Mouse (Mus musculus) lung, embryonic 15.5 days (tissue): ENCODE results near the gene Tmem184b. TPM values are rescaled to one million over a fixed set of nuclear protein-coding genes. Genes with fewer than 3 reads are reported as not detected.
A peak's percentile ranks its signal among the peaks of the same experiment; 100 is the strongest.

ENCODE experiments used
- ATAC-seq: fragments of 200-750 bp; cut with Nextera tagmentation; 2 replicates; pipeline ENCODE4 v1.8.0; 2017; ENCODE audit warnings: moderate number of reproducible peaks, borderline replicate concordance; ENCODE audit not compliant: low FRiP score, low TSS enrichment; ENCODE audit errors: extremely low read depth
- H3K27ac ChIP-seq: fragments of 300-500 bp; sonication (generic); 2 replicates; pipeline ENCODE4 v1.5.1; 2015; ENCODE audit warnings: moderate library complexity, mild to moderate bottlenecking, inconsistent platforms
- H3K27me3 ChIP-seq: fragments of 300-500 bp; sonication (generic); 2 replicates; pipeline ENCODE4 v1.6.1; 2015; ENCODE audit warnings: inconsistent platforms
- H3K36me3 ChIP-seq: fragments of 300-500 bp; sonication (generic); 2 replicates; pipeline ENCODE4 v1.6.1; 2015; ENCODE audit warnings: inconsistent platforms
- H3K4me1 ChIP-seq: fragments of 300-500 bp; sonication (generic); 2 replicates; pipeline ENCODE4 v1.6.1; 2015; ENCODE audit warnings: inconsistent platforms
- H3K4me2 ChIP-seq: fragments of 300-500 bp; sonication (generic); 2 replicates; pipeline ENCODE4 v1.6.1; 2015; ENCODE audit warnings: inconsistent platforms, mild to moderate bottlenecking, moderate library complexity
- H3K4me3 ChIP-seq: fragments of 300-500 bp; sonication (generic); 2 replicates; pipeline ENCODE4 v1.5.1; 2015; ENCODE audit warnings: mild to moderate bottlenecking, inconsistent platforms
- H3K9ac ChIP-seq: fragments of 300-500 bp; sonication (generic); 2 replicates; pipeline ENCODE4 v1.6.1; 2015; ENCODE audit warnings: inconsistent platforms
- H3K9me3 ChIP-seq: fragments of 300-500 bp; sonication (generic); 2 replicates; pipeline ENCODE4 v1.6.1; 2016; ENCODE audit warnings: inconsistent platforms
- WGBS: fragments of 180-500 bp; shearing (Covaris S2); methylation state at CpG from one replicate; pipeline ENCODE4 v1.1.7; 2015; 5-methylcytosine and 5-hydroxymethylcytosine counted together
- polyA plus RNA-seq: library from polyadenylated mRNA; unstranded; fragments of >200 nt; fragmentation: Nextera tagmentation; extraction: Ambion mirVana; gene quantifications from 2 replicates; pipeline ENCODE4 v1.2.1, GENCODE M21; 2015

Tmem184b gene
- polyA plus RNA-seq, 1 experiment from 2014 or later, result 76.5 TPM

- Histone ChIP-seq H3K27me3 (no peaks in the 10 kb centered on the region), H3K4me2 (peak overlapping the region; percentile 1; the same call in 1 of the 2 replicates), H3K4me1 (peaks cover 56% of the 10 kb centered on the region), H3K27ac (peak overlapping the region; percentile 81), H3K4me3 (no peak overlapping the region), H3K9ac (no peak overlapping the region), H3K36me3 (peaks cover 24% of the 10 kb centered on the region), H3K9me3 (no peaks in the 10 kb centered on the region)
- WGBS, result 3% methylated on average over 6 of the region's 6 CpGs
- peak; percentile 27; the same call in 1 of the 2 replicates for ATAC-seq
These were observed 43.4 kb downstream of the Tmem184b start for GRCm38 (mm10) chr15:79359954-79360353.

- no peaks in the 10 kb centered on the region for H3K27me3 ChIP-seq
- peaks cover 56% of the 10 kb centered on the region for H3K4me1 ChIP-seq
- WGBS, result 21% methylated on average over 12 of the region's 12 CpGs
- peak overlapping the region; percentile 93 for H3K27ac ChIP-seq
- peak overlapping the region; percentile 87 for H3K4me2 ChIP-seq
- H3K9ac ChIP-seq, result no peak overlapping the region
- H3K9me3 ChIP-seq, result no peaks in the 10 kb centered on the region
- peak overlapping the region; percentile 49 for H3K4me3 ChIP-seq
- ATAC-seq, result peak; percentile 7; the same call in 1 of the 2 replicates
- peaks cover 7% of the 10 kb centered on the region for H3K36me3 ChIP-seq
These were observed 45.2 kb downstream of the Tmem184b start for GRCm38 (mm10) chr15:79357974-79358690.

- peak overlapping the region; percentile 93 for H3K27ac ChIP-seq
- under 1% methylated on average over 77 of the region's 77 CpGs for WGBS
- H3K27me3 ChIP-seq, result no peaks in the 10 kb centered on the region
- H3K4me1 ChIP-seq, result peaks cover 64% of the 10 kb centered on the region
- peak overlapping the region; percentile 49 for H3K9ac ChIP-seq
- peak overlapping the region; percentile 49 for H3K4me3 ChIP-seq
- no peaks in the 10 kb centered on the region for H3K9me3 ChIP-seq
- peak; percentile 85 for ATAC-seq
- H3K4me2 ChIP-seq, result peak overlapping the region; percentile 87
- peaks cover under 1% of the 10 kb centered on the region; the same call in 1 of the 2 replicates for H3K36me3 ChIP-seq
These were observed 46.1 kb downstream of the Tmem184b start for GRCm38 (mm10) chr15:79357036-79357911.

GRCm38 (mm10) chr15:79356481-79356880 is 46.9 kb downstream of the Tmem184b start:
- no peak overlapping the region; the same call in 1 of the 2 replicates for H3K27ac ChIP-seq
- peak overlapping the region; percentile 87 for H3K4me2 ChIP-seq
- H3K9me3 ChIP-seq, result no peaks in the 10 kb centered on the region
- peak overlapping the region; percentile 49 for H3K4me3 ChIP-seq
- no peaks in the 10 kb centered on the region for H3K27me3 ChIP-seq
- H3K9ac ChIP-seq, result peak overlapping the region; percentile 49; the same call in 1 of the 2 replicates
- no peaks in the 10 kb centered on the region for H3K36me3 ChIP-seq
- ATAC-seq, result no peak
- WGBS, result 74% methylated on average over 8 of the region's 8 CpGs
- peaks cover 67% of the 10 kb centered on the region for H3K4me1 ChIP-seq

GRCm38 (mm10) chr15:79354619-79355018 is 48.8 kb downstream of the Tmem184b start:
- no peak overlapping the region for H3K9ac ChIP-seq
- no peak overlapping the region for H3K27ac ChIP-seq
- H3K27me3 ChIP-seq, result no peaks in the 10 kb centered on the region
- no peak overlapping the region for H3K4me2 ChIP-seq
- no peak for ATAC-seq
- no peak overlapping the region for H3K4me3 ChIP-seq
- H3K4me1 ChIP-seq, result peaks cover 62% of the 10 kb centered on the region
- H3K36me3 ChIP-seq, result no peaks in the 10 kb centered on the region
- WGBS, result 70% methylated on average over 4 of the region's 4 CpGs
- H3K9me3 ChIP-seq, result no peaks in the 10 kb centered on the region

- Histone ChIP-seq H3K27ac (no peak overlapping the region), H3K36me3 (no peaks in the 10 kb centered on the region), H3K4me3 (no peak overlapping the region), H3K4me1 (peaks cover 62% of the 10 kb centered on the region), H3K9me3 (no peaks in the 10 kb centered on the region), H3K27me3 (no peaks in the 10 kb centered on the region), H3K4me2 (no peak overlapping the region), H3K9ac (no peak overlapping the region)
- ATAC-seq, result no peak
- 81% methylated on average over 5 of the region's 5 CpGs for WGBS
These were observed 49.6 kb downstream of the Tmem184b start for GRCm38 (mm10) chr15:79353690-79354305.

GRCm38 (mm10) chr15:79352479-79352878 is 50.9 kb downstream of the Tmem184b start:
- WGBS, result 79% methylated on average over 6 of the region's 6 CpGs

GRCm38 (mm10) chr15:79351331-79351767 is 52.0 kb downstream of the Tmem184b start:
- H3K27me3 ChIP-seq, result no peaks in the 10 kb centered on the region
- ATAC-seq, result peak; percentile 16; the same call in 1 of the 2 replicates
- H3K4me2 ChIP-seq, result peak overlapping the region; percentile 43
- H3K4me1 ChIP-seq, result peaks cover 51% of the 10 kb centered on the region
- peak overlapping the region; percentile 19 for H3K9ac ChIP-seq
- peak overlapping the region; percentile 14 for H3K4me3 ChIP-seq
- peak overlapping the region; percentile 88 for H3K27ac ChIP-seq
- H3K9me3 ChIP-seq, result no peaks in the 10 kb centered on the region
- no peaks in the 10 kb centered on the region for H3K36me3 ChIP-seq
- 10% methylated on average over 15 of the region's 15 CpGs for WGBS

More at GRCm38 (mm10) chr15:79352479-79352878, 50.9 kb downstream of the Tmem184b start:
- Histone ChIP-seq H3K9ac (no peak overlapping the region), H3K27ac (no peak overlapping the region), H3K4me3 (no peak overlapping the region), H3K36me3 (no peaks in the 10 kb centered on the region), H3K9me3 (no peaks in the 10 kb centered on the region), H3K4me2 (no peak overlapping the region), H3K4me1 (peaks cover 58% of the 10 kb centered on the region), H3K27me3 (no peaks in the 10 kb centered on the region)
- no peak for ATAC-seq

- ATAC-seq, result no peak
- Histone ChIP-seq H3K27me3 (no peaks in the 10 kb centered on the region), H3K4me1 (peaks cover 48% of the 10 kb centered on the region), H3K9me3 (no peaks in the 10 kb centered on the region), H3K4me2 (peak overlapping the region; percentile 43), H3K9ac (no peak overlapping the region), H3K4me3 (no peak overlapping the region), H3K36me3 (no peaks in the 10 kb centered on the region), H3K27ac (peak overlapping the region; percentile 88)
- WGBS, result 91% methylated on average over 4 of the region's 4 CpGs
These were observed 52.5 kb downstream of the Tmem184b start for GRCm38 (mm10) chr15:79350866-79351265.

- peak overlapping the region; percentile 84 for H3K4me2 ChIP-seq
- peak overlapping the region; percentile 69 for H3K9ac ChIP-seq
- no peaks in the 10 kb centered on the region for H3K9me3 ChIP-seq
- peak overlapping the region; percentile 76 for H3K4me3 ChIP-seq
- H3K27ac ChIP-seq, result peak overlapping the region; percentile 98
- H3K27me3 ChIP-seq, result no peaks in the 10 kb centered on the region
- peaks cover 48% of the 10 kb centered on the region for H3K4me1 ChIP-seq
- WGBS, result 51% methylated on average over 8 of the region's 8 CpGs
- no peaks in the 10 kb centered on the region for H3K36me3 ChIP-seq
- no peak for ATAC-seq
These were observed 54.7 kb downstream of the Tmem184b start for GRCm38 (mm10) chr15:79348651-79349050.

- Histone ChIP-seq H3K27me3 (no peaks in the 10 kb centered on the region), H3K4me3 (peak overlapping the region; percentile 76), H3K27ac (peak overlapping the region; percentile 98), H3K9ac (peak overlapping the region; percentile 69), H3K9me3 (no peaks in the 10 kb centered on the region), H3K4me2 (peak overlapping the region; percentile 84), H3K36me3 (no peaks in the 10 kb centered on the region), H3K4me1 (peaks cover 47% of the 10 kb centered on the region)
- peak; percentile 83 for ATAC-seq
- under 1% methylated on average over 35 of the region's 46 CpGs for WGBS
These were observed 55.4 kb downstream of the Tmem184b start for GRCm38 (mm10) chr15:79347845-79348506.
